ENCODE assay signal across 7 mouse cellular contexts in genomic region chr9:116383411-116384101, GRCm38 (mm10).
DNase-seq lines count a peak whose midpoint lies in the region; ATAC-seq and TF ChIP-seq lines count a peak whose summit lies in the region.

No protein-coding gene starts in this region.

- no peak for TF ChIP-seq CTCF in bone marrow, adult 2 months (IDR thresholded peaks at IDR 0.05; ENCODE audit: control insufficient read depth, insufficient read depth, low read length)
- TF ChIP-seq CTCF in lung, adult 2 months (IDR thresholded peaks at IDR 0.05; ENCODE audit: insufficient read depth, low read length), result no peak
- no peak for TF ChIP-seq CTCF in stomach, postnatal 0 days (IDR thresholded peaks at IDR 0.05; ENCODE audit: low read depth)

- peak overlapping the region; percentile 54 for H3K4me2 ChIP-seq in stomach, postnatal 0 days (replicated peaks; ENCODE audit: low read depth)

- DNase-seq in Muller cell, postnatal 12 days (ENCODE audit: inconsistent ontology term), result peak; percentile 79
- DNase-seq in heart, adult 18-20 months, result peak; percentile 31 to 60
- peak; percentile 69 for DNase-seq in kidney, adult 11 months
- DNase-seq in lung, adult 2 months, result peak; percentile 61
- peak; percentile 71 for DNase-seq in stomach, postnatal 0 days (ENCODE audit: low spot score)
- no peak for DNase-seq in right cerebral cortex, postnatal 14 days

- no peaks in the 10 kb centered on the region for H3K9me3 ChIP-seq in stomach, postnatal 0 days (ENCODE audit: control insufficient read depth, low read length)

- peaks cover 3% of the 10 kb centered on the region; the same call in 1 of the 2 replicates for H3K4me1 ChIP-seq in bone marrow, adult 2 months (ENCODE audit: control insufficient read depth, insufficient read depth, low read length)
- H3K4me1 ChIP-seq in lung, adult 2 months (ENCODE audit: control insufficient read depth, insufficient read depth, low read length), result no peaks in the 10 kb centered on the region
- peaks cover 4% of the 10 kb centered on the region for H3K4me1 ChIP-seq in stomach, postnatal 0 days (replicated peaks; ENCODE audit: control insufficient read depth, insufficient read depth)

- peak overlapping the region; percentile 65 for H3K27ac ChIP-seq in bone marrow, adult 2 months (ENCODE audit: control insufficient read depth, insufficient read depth, low read depth, low read length, poor library complexity)
- H3K27ac ChIP-seq in stomach, postnatal 0 days (replicated peaks), result peak overlapping the region; percentile 85

- ATAC-seq in stomach, postnatal 0 days (ENCODE audit: low FRiP score, low TSS enrichment), result peak; percentile 86

- 11% methylated on average over 18 of the region's 18 CpGs for whole genome bisulfite sequencing in bone marrow, adult 2 months
- 32% methylated on average over 18 of the region's 18 CpGs for WGBS in lung, adult 2 months
- WGBS in stomach, postnatal 0 days, result 9% methylated on average over 18 of the region's 18 CpGs

- no peak overlapping the region for H3K4me3 ChIP-seq in bone marrow, adult 2 months (replicated peaks; ENCODE audit: control insufficient read depth, low read depth, low read length)
- H3K4me3 ChIP-seq in lung, adult 2 months (replicated peaks; ENCODE audit: extremely low read depth, low read depth, low read length), result no peak overlapping the region
- peak overlapping the region; percentile 8 for H3K4me3 ChIP-seq in stomach, postnatal 0 days (ENCODE audit: low read depth, low read length)

- no peak overlapping the region for H3K9ac ChIP-seq in stomach, postnatal 0 days (ENCODE audit: low read length)

- no peaks in the 10 kb centered on the region for H3K36me3 ChIP-seq in stomach, postnatal 0 days (ENCODE audit: control insufficient read depth, insufficient read depth, low read length)

- no peak for TF ChIP-seq POLR2A in bone marrow, adult 2 months (IDR thresholded peaks at IDR 0.05; ENCODE audit: borderline replicate concordance, control insufficient read depth, low read depth, low read length)
- no peak for TF ChIP-seq POLR2A in lung, adult 2 months (IDR thresholded peaks at IDR 0.05; ENCODE audit: borderline replicate concordance, extremely low read depth, low read depth, low read length)

- no peak for TF ChIP-seq EP300 in stomach, postnatal 0 days (optimal IDR thresholded peaks at IDR 0.05)

- H3K27me3 ChIP-seq in stomach, postnatal 0 days (ENCODE audit: control insufficient read depth, insufficient read depth, low read length), result no peaks in the 10 kb centered on the region
